25 mouse cellular contexts compared by ENCODE assay signal in the genomic region with DNA sequence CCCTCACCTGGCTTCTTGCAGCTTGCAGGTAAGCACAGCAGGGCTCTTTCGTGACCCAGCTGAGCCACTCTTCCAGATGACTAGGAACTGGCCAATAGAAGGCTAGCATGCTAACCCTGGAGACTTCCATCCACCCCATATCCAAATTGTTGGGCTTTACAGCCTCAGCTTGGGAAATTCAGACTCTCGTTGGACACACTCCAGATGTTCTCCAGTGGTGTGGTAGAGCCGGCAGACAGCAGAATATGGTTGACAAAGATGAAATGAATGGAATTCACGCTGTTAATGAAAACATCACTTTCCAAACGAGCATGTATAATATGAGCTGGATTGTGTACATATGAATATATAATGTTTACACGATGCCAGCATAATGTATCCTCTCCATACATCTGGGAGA. TPM values are rescaled to one million over a fixed set of nuclear protein-coding genes. Genes with fewer than 3 reads are reported as not detected.
DNase-seq lines count a peak whose midpoint lies in the region; ATAC-seq and TF ChIP-seq lines count a peak whose summit lies in the region.
"Had no signal": no experiment of that assay in that cellular context is flagged by ENCODE, and none has a peak within 500 bp of the region (broad histone marks: within the 10 kb centered on the region; RNA-seq: fewer than 3 reads in every experiment).

No protein-coding gene starts in this region.

- H3K9ac ChIP-seq in embryonic facial prominence, embryonic 13.5 days: no peak overlapping the region
- no peak overlapping the region for H3K9ac ChIP-seq in kidney, postnatal 0 days (ENCODE audit: low read depth, low read length)
- no peak overlapping the region for H3K9ac ChIP-seq in lung, postnatal 0 days (replicated peaks; ENCODE audit: low read depth)
- no peak overlapping the region for H3K9ac ChIP-seq in embryonic facial prominence, embryonic 15.5 days
- H3K9ac ChIP-seq: embryonic facial prominence, embryonic 12.5 days; heart, embryonic 13.5 days; hindbrain, embryonic 14.5 days had no signal

- no peak overlapping the region for H3K4me2 ChIP-seq in embryonic facial prominence, embryonic 13.5 days
- no peak overlapping the region for H3K4me2 ChIP-seq in kidney, postnatal 0 days (ENCODE audit: low read length)
- no peak overlapping the region for H3K4me2 ChIP-seq in lung, postnatal 0 days (replicated peaks; ENCODE audit: low read depth, low read length)
- no peak overlapping the region for H3K4me2 ChIP-seq in embryonic facial prominence, embryonic 15.5 days (replicated peaks)
- H3K4me2 ChIP-seq: embryonic facial prominence, embryonic 12.5 days; heart, embryonic 13.5 days; hindbrain, embryonic 14.5 days had no signal

- peaks cover 61% of the 10 kb centered on the region for H3K36me3 ChIP-seq in embryonic facial prominence, embryonic 13.5 days
- peaks cover 97% of the 10 kb centered on the region for H3K36me3 ChIP-seq in embryonic facial prominence, embryonic 10.5 days (replicated peaks)
- 0 out of 2 replicates have a peak, but pooled peaks cover 7% of the 10 kb centered on the region for H3K36me3 ChIP-seq in kidney, postnatal 0 days (ENCODE audit: insufficient read depth, low read length)
- no peaks in the 10 kb centered on the region for H3K36me3 ChIP-seq in lung, postnatal 0 days (ENCODE audit: insufficient read depth, low read length)
- peaks cover 46% of the 10 kb centered on the region for H3K36me3 ChIP-seq in embryonic facial prominence, embryonic 15.5 days
- H3K36me3 ChIP-seq: G1E had no signal

- H3K4me3 ChIP-seq in embryonic facial prominence, embryonic 13.5 days: no peak overlapping the region
- no peak overlapping the region for H3K4me3 ChIP-seq in embryonic facial prominence, embryonic 10.5 days
- H3K4me3 ChIP-seq in kidney, postnatal 0 days (replicated peaks; ENCODE audit: low read depth, low read length): no peak overlapping the region
- H3K4me3 ChIP-seq in lung, postnatal 0 days (ENCODE audit: low read depth, low read length): no peak overlapping the region
- H3K4me3 ChIP-seq in embryonic facial prominence, embryonic 15.5 days (replicated peaks): no peak overlapping the region
- H3K4me3 ChIP-seq: embryonic facial prominence, embryonic 12.5 days; erythroblast, embryonic 14.5 days; forebrain, embryonic 10.5 days; gastrocnemius, adult 2 months; heart, embryonic 13.5 days; hindbrain, embryonic 10.5 days had no signal

- ATAC-seq in embryonic facial prominence, embryonic 13.5 days (ENCODE audit: insufficient number of reproducible peaks, insufficient read depth, low FRiP score, low TSS enrichment, low read depth): no peak
- no peak for ATAC-seq in kidney, postnatal 0 days (replicated peaks; ENCODE audit: low FRiP score, low read depth)
- no peak for ATAC-seq in lung, postnatal 0 days
- ATAC-seq in embryonic facial prominence, embryonic 15.5 days (ENCODE audit: insufficient number of reproducible peaks, low FRiP score, low TSS enrichment, low read depth): peak; percentile 41; the same call in 1 of the 2 replicates
- ATAC-seq: CD4-positive, CD25-positive, alpha-beta regulatory T cell, adult 4 months; forebrain, embryonic 14.5 days had no signal

- no peak for DNase-seq in embryonic facial prominence, embryonic 10.5 days (ENCODE audit: low spot score)
- peak; percentile 41 for DNase-seq in kidney, postnatal 0 days (ENCODE audit: low spot score)
- no peak for DNase-seq in kidney, postnatal 25 days
- peak; percentile 44 for DNase-seq in lung, postnatal 0 days (ENCODE audit: low spot score)
- no peak for DNase-seq in lung, postnatal 14 days
- DNase-seq in urinary bladder, postnatal 10 days (ENCODE audit: low spot score): no peak
- DNase-seq: adrenal gland, postnatal 10 days; B cell, adult 2 months; cerebellum, adult 11 months; cerebellum, adult 8-10 months; cerebellum, postnatal 14 days; embryo, embryonic 11 days; gastrocnemius, adult 2 months; gastrocnemius, postnatal 25 days had no signal

- H3K9me3 ChIP-seq in embryonic facial prominence, embryonic 13.5 days: no peaks in the 10 kb centered on the region
- H3K9me3 ChIP-seq in embryonic facial prominence, embryonic 10.5 days: no peaks in the 10 kb centered on the region
- H3K9me3 ChIP-seq in kidney, postnatal 0 days (replicated peaks; ENCODE audit: low read length): no peaks in the 10 kb centered on the region
- no peaks in the 10 kb centered on the region for H3K9me3 ChIP-seq in lung, postnatal 0 days (ENCODE audit: low read length)
- H3K9me3 ChIP-seq in embryonic facial prominence, embryonic 15.5 days (replicated peaks): no peaks in the 10 kb centered on the region
- H3K9me3 ChIP-seq: embryonic facial prominence, embryonic 12.5 days; G1E; heart, embryonic 13.5 days had no signal

- no peak for TF ChIP-seq CTCF in kidney, postnatal 0 days (IDR thresholded peaks at IDR 0.05; ENCODE audit: low read depth)
- TF ChIP-seq CTCF in lung, postnatal 0 days (IDR thresholded peaks at IDR 0.05): no peak

- peaks cover 23% of the 10 kb centered on the region for H3K4me1 ChIP-seq in embryonic facial prominence, embryonic 13.5 days
- H3K4me1 ChIP-seq in embryonic facial prominence, embryonic 10.5 days: no peaks in the 10 kb centered on the region
- H3K4me1 ChIP-seq in kidney, postnatal 0 days (replicated peaks; ENCODE audit: insufficient read depth, low read length): no peaks in the 10 kb centered on the region
- no peaks in the 10 kb centered on the region for H3K4me1 ChIP-seq in lung, postnatal 0 days (ENCODE audit: insufficient read depth, low read depth, low read length)
- H3K4me1 ChIP-seq in embryonic facial prominence, embryonic 15.5 days: peaks cover 32% of the 10 kb centered on the region
- H3K4me1 ChIP-seq: embryonic facial prominence, embryonic 12.5 days; forebrain, embryonic 10.5 days; hindbrain, embryonic 10.5 days had no signal

- WGBS in embryonic facial prominence, embryonic 13.5 days: 53% methylated on average over 6 of the region's 6 CpGs
- 86% methylated on average over 6 of the region's 6 CpGs for WGBS in embryonic facial prominence, embryonic 10.5 days
- 72% methylated on average over 6 of the region's 6 CpGs for WGBS in kidney, postnatal 0 days
- 58% methylated on average over 6 of the region's 6 CpGs for WGBS in lung, postnatal 0 days
- 44% methylated on average over 6 of the region's 6 CpGs for WGBS in embryonic facial prominence, embryonic 15.5 days

- no peak for TF ChIP-seq EP300 in lung, postnatal 0 days (IDR thresholded peaks at IDR 0.05)

- peak overlapping the region; percentile 60 for H3K27ac ChIP-seq in embryonic facial prominence, embryonic 13.5 days
- no peak overlapping the region for H3K27ac ChIP-seq in embryonic facial prominence, embryonic 10.5 days (replicated peaks)
- no peak overlapping the region for H3K27ac ChIP-seq in kidney, postnatal 0 days
- no peak overlapping the region for H3K27ac ChIP-seq in lung, postnatal 0 days (ENCODE audit: low read length)
- peak overlapping the region; percentile 68 for H3K27ac ChIP-seq in embryonic facial prominence, embryonic 15.5 days (replicated peaks)
- H3K27ac ChIP-seq: embryonic facial prominence, embryonic 12.5 days; forebrain, embryonic 10.5 days; gastrocnemius, adult 2 months; heart, embryonic 13.5 days; hindbrain, embryonic 10.5 days; hindbrain, embryonic 14.5 days had no signal

- H3K27me3 ChIP-seq in embryonic facial prominence, embryonic 13.5 days: no peaks in the 10 kb centered on the region
- H3K27me3 ChIP-seq in embryonic facial prominence, embryonic 10.5 days (replicated peaks; ENCODE audit: low read depth, poor library complexity, severe bottlenecking): no peaks in the 10 kb centered on the region
- H3K27me3 ChIP-seq in kidney, postnatal 0 days (ENCODE audit: insufficient read depth, low read length): no peaks in the 10 kb centered on the region
- no peaks in the 10 kb centered on the region for H3K27me3 ChIP-seq in lung, postnatal 0 days (replicated peaks; ENCODE audit: insufficient read depth, low read length)
- no peaks in the 10 kb centered on the region for H3K27me3 ChIP-seq in embryonic facial prominence, embryonic 15.5 days
- H3K27me3 ChIP-seq: embryonic facial prominence, embryonic 12.5 days; heart, embryonic 13.5 days had no signal

RNA-seq across cellular contexts. Expression of gene Sh3pxd2b, which starts 48.2 kb away (rescaled TPM):
- polyA plus RNA-seq in embryonic facial prominence, embryonic 13.5 days (2015; fragmentation: Nextera tagmentation; extraction: Ambion mirVana): 29.4 and 30.1 TPM in 2 replicates
- 28.3 and 29.6 TPM in 2 replicates for polyA plus RNA-seq in embryonic facial prominence, embryonic 10.5 days (2016; fragmentation: Nextera tagmentation; extraction: Ambion mirVana)
- 6.6 TPM in 2 replicates for polyA plus RNA-seq in kidney, postnatal 0 days (2015; fragmentation: Nextera tagmentation; extraction: Ambion mirVana)
- polyA plus RNA-seq in lung, postnatal 0 days (2015; fragmentation: Nextera tagmentation; extraction: Ambion mirVana): 7.4 and 9.4 TPM in 2 replicates
- 32.3 and 33.9 TPM in 2 replicates for polyA plus RNA-seq in embryonic facial prominence, embryonic 15.5 days (2015; fragmentation: Nextera tagmentation; extraction: Ambion mirVana)
- polyA plus RNA-seq: G1E had no signal

RNA-seq across cellular contexts. Expression of gene Ubtd2, which starts 59.4 kb away (rescaled TPM):
- 81.2 and 89.7 TPM in 2 replicates for polyA plus RNA-seq in embryonic facial prominence, embryonic 13.5 days (2015; fragmentation: Nextera tagmentation; extraction: Ambion mirVana)
- polyA plus RNA-seq in embryonic facial prominence, embryonic 10.5 days (2016; fragmentation: Nextera tagmentation; extraction: Ambion mirVana): 75.2 and 84.0 TPM in 2 replicates
- 28.8 TPM in 2 replicates for polyA plus RNA-seq in kidney, postnatal 0 days (2015; fragmentation: Nextera tagmentation; extraction: Ambion mirVana)
- 23.7 and 25.1 TPM in 2 replicates for polyA plus RNA-seq in lung, postnatal 0 days (2015; fragmentation: Nextera tagmentation; extraction: Ambion mirVana)
- 74.5 and 75.1 TPM in 2 replicates for polyA plus RNA-seq in embryonic facial prominence, embryonic 15.5 days (2015; fragmentation: Nextera tagmentation; extraction: Ambion mirVana)

Comparison
In these comparisons a context has a peak if more than half of its experiments do, and no peak if none do; other contexts are left out.
1. H3K27ac ChIP-seq: peak in embryonic facial prominence, embryonic 13.5 days (single experiment) and embryonic facial prominence, embryonic 15.5 days (single experiment); none in embryonic facial prominence, embryonic 10.5 days (single experiment), kidney, postnatal 0 days (single experiment) and lung, postnatal 0 days (single experiment).
2. DNase-seq: peak in kidney, postnatal 0 days (single experiment) and lung, postnatal 0 days (single experiment); none in embryonic facial prominence, embryonic 10.5 days (single experiment), kidney, postnatal 25 days (0 of 2), lung, postnatal 14 days (single experiment) and urinary bladder, postnatal 10 days (single experiment).